Mouse (Mus musculus) testis, postnatal 10 days (tissue): ENCODE data around the gene Zar1.
"Not testable (repeated sequence)": the region's sequence is repeated elsewhere in the genome, so short reads cannot be mapped to it uniquely, and the experiment has no call there.

Source experiments
- DNase-seq: peaks from one replicate; pipeline ENCODE4 v3.0.0; 2021; ENCODE audit warnings: low spot score

Gene Zar1

DNA sequence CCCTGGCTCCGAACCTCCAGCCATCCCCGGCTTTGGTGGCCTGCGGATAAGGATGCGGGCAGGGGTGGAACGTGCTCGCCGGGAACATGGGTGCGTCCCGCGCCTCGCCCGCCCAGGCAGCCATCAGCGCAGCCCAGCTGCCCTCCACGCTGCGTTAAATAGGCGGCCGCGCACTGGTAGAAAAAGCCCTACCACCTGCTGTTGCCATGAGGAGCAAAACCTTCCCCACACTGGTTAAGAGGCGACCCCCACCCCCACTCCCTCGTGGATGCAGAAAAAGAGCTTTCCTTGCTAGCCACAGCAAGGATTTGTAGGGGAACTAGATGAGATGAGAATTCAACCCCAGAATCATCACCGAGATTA lies at the start of gene Zar1:
TSS of gene Zar1 (minus strand) at position 285 of the 363 bp plus-strand sequence.
- not testable (repeated sequence) for DNase-seq

DNA sequence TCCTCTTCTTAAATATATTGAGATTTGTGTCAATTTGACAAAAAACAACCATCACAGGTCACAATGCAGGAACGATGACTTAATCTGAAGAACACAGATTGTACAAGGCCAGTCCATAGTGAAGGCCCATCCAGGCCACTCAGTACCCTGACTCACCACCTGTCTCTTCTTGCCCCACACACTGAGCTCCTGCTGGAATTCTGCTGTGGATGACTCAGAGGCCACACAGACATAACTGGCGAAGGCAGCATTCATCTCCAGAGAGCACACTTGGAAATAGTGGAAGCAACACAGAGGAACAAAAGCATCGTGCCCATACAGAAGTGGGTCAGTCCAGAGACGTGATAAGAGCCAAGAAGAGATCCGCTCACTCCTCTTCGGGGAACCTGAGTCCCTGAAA lies 49.0 kb upstream of the Zar1 start:
- no peak for DNase-seq

DNA sequence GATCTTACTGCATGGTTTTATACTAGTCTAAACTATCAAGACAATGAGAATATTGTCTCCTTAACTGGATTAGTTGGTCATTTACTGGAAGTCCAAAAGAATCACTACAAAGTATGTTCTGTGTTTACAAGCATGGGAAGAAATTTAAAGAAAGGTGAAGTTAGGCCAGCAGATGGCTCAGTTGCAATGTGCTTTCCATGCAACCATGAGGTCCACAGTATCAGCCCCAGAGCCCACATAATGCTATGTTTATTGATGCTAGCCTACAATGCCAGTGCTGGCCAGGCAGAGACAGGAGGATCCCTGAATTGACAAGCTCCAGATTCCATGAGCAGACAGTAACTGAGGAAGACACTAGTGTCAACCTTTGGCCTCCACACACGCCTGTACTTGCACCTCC lies 40.0 kb upstream of the Zar1 start:
- no peak for DNase-seq

DNA sequence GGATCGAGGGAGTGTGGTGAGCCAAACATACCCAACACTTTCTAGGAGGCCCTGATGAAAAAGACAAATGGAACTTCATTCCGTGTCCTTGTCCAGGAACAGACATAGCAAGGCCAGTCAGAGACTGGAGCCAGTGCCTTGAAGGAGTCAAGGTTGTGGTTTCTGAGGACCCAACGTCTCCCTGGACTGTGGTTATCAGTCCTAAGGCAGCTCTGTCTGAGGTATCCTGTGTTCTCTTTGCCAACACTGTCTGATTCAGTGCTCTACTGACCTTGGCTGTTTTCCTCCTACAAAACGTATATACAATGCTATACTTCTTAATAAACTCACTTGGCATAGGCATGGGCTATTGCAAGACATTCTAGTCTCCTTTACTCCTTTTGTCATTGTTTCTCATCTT lies 36.4 kb upstream of the Zar1 start:
- no peak for DNase-seq

DNA sequence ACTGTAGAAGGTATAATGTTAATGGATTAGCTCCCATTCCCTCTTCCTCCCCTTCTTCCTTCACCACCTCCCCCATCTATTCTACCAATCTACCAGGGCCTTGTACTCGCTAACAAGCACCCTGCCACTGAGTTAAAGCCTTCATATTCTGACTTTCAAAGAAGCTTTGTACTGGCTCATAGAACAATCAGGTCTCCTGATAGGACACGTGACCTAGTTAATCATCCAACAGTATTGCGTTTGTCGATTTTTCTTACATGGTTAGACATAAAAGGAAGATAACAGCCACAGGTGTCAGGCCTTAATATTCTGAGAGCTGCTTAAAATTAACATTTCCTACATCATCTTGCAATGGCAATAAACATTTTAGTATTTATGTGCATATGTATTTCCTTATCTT lies 22.1 kb upstream of the Zar1 start:
- no peak for DNase-seq

DNA sequence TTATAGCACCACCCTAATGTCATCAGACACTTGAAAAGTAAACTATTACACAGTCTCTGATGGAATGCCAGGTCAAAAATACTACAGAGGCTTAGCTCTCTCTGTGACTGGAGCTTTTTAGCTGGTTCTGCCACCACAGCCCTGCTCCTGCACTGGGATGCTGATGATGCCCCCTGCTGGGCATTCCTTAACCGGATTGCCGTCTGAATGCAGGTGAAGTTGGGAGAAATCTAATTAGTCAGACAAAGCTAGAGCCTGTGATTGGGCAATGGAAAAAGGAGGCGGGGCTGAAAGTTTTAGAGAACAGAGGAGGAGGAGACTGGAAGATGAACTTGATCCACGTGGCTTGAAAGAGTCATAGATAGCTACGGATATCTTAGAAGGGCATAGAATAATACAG lies 20.0 kb upstream of the Zar1 start:
- DNase-seq: peak; percentile 73

DNA sequence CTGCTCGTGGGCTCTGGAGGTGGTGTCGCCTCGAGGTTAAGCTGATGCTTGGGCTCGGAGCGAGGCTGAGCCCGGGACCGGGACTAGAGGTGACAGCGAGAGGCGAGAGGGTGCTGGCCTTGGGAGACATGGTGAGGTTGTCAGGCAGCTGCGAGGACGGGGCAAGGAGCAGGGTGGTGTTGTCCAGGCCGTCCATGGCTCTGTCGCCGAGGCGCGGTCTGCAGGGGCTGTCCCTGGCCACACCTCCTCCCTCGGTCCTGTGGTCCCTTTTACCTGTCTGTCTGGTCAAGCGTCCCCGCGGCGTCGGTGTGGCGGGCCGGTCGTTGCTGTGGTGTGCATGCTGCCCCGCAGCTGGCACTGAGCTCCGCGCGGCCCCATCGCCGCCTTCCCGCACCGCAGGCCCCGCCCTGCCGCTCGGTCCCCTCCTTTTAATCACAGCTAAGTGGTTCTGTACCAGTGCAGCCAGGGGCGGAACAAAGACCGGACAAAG lies 6.2 kb upstream of the Zar1 start, which contains the start of gene Gm5868:
TSS of gene Gm5868 (minus strand) at position 360 of the 490 bp plus-strand sequence.
- no peak for DNase-seq

DNA sequence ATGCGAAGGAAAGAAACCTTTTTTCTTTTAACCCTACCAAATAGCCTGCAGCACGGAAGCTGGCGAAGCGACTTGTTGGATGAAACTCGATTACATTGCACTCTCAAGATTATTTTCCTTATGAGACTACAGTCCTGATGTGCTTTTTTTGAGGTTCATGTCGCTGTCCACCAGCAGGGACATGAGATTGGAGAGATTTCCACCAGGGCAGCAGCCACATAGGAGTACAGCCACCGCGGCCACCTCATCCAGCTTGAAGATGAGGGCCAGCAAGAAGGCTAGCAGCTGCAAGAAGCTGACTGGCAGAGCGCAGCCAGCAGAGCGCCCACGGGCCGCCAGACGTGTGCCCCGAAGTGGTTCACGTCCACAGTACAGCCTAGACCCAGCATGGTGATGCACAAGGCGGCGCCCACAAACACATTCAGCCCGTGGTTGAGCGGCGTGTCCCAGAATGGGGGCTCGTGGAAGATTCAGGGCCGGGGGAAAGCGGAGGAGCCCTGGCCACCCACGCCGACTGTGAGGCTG lies 5.7 kb upstream of the Zar1 start:
- DNase-seq: not testable (repeated sequence)

DNA sequence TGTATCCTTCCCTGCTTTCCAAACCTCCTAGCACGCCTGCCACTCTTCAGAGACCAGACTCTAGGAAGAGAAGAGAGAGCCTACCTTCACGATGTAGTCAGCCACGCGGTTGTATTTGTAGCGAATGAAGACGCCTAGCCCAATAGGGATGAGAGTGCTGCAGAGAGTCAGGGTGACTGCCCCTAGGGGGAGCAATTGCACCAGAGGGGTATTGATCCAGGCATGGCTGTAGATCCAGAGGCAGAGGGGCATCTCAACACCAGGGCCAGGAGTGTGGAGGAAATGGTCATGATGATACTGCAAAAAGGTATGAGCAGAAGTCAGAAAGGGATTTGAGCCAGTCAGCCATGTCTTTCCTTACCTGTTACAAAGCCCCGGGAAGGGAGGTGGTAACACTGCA lies 5.1 kb upstream of the Zar1 start:
- not testable (repeated sequence) for DNase-seq

DNA sequence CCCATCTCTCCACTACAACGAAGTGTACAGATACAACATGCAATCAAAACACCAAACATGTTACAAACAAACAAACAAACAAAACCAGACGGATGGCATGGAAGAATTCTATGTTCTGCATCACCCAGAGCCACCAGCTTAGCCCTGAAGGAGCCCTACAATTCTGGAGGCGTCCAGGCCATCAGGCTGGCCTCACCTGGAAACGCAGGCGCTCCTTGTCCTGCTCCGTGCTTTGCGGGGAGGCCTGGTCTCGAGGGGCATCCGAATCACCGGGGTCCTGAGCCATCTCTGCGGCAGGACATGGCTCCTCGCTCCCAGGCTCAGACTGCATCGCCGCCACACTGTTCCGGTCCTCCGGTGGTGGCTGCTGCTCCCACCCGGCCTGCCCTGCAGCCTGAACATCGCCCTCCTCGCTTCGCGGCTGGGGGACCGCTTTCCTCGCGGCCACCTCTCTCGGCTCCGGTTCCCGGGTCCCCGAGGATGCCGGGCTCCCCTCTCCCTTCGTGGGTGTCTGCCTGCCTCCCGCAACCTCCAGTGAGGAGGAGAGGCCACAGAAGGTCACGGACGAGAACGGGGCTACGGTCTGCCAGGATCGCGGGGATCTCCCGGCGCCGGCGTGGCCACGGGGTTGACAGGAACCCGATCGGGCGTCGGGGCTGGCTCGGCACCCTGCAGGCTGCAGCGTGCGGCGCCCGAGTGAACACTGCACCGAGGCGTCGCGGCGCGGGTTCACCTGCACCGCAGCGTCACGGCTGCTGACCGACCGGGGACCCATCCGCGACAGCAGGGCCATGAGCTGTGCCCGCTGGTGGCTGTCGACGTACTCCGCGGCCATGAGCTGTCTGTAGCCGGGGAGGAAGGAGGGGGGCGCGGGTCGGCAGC lies 725 bp downstream of the Zar1 start:
- DNase-seq: peak; percentile 49

DNA sequence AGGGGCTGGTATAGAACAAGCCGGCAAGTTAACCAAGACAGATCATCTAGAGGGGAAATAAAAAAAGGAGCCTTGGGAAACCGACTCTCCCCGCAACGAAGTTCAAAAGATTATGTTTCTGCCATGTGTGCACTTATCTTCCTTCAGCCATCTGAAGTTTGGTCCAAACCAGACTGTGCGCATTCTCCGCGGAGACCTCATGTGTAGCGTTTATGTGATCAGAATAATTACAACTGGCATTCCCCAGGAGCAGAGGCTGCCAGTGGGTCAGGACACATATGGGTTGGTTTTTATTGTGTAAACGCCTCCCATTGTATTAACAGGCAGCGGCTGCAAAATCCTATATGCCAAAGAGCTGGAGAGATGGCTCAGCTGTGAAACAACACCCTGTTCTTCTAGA lies 1.5 kb downstream of the Zar1 start:
- not testable (repeated sequence) for DNase-seq

DNA sequence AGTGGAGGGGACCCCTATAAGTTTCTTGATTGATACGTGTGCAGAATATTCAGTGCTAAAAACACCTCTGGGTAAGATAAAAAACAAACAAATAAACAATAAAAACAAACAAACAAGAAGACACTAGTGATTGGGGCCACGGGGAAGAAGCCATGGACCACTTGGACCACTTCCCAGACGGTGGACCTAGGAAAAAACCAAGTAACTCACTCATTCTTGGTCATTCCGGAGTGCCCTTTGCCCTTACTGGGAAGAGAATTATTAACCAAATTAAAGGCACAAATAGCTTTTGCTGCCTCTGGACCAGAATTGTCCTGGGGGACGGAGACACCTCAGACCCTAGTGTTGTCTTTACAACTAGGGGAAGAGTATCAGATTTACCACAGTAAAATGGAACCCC lies 15.4 kb downstream of the Zar1 start:
- no peak for DNase-seq

DNA sequence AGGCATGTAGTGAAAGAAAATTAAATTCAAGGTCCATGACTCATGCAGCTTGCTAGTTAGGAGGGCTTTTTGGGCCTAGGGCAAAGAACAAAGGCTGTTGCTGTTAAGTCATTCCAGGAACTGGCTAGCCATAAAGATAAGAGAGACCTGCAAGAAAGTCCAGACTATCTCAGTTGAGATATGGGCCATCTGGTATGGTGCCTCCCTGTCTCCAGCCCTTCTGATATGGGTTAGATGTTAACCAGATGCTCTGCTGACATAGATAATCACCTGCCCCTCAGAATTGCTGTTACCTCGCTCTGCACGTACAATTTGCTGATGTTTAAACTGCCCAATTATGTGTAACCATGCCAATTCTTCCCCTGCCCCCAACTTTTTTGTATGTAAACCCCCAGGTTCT lies 17.9 kb downstream of the Zar1 start:
- not testable (repeated sequence) for DNase-seq

DNA sequence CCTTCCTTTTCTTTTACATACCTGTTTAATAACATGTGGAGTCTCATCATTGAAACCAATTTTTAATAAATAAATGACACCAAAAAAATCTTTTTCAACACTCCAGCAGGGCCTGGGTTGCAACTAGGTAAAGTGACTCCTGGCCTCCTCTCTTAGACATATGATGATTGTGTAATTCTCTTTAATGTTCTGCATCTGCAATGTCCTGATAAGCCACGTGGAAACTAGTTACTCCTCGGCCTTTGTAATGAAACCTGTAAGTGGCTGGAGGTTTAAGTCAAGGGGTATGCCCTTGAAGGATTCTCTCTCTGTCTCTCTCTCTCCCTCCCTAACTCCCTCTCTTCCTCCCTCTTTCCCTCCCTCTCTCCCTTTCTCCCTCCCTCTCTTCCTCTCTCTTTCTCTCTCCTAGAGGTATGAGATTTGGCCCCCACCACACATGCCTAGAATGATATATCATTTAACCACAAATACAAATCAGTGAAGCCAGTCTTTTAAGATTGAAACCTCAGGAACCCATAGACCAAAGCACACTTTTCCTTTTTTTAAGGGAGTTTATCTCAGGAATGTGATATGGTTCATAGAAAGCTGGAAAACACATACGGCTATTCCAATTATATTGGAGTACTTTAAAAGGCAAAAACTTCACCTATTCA lies 20.0 kb downstream of the Zar1 start:
- DNase-seq: no peak

DNA sequence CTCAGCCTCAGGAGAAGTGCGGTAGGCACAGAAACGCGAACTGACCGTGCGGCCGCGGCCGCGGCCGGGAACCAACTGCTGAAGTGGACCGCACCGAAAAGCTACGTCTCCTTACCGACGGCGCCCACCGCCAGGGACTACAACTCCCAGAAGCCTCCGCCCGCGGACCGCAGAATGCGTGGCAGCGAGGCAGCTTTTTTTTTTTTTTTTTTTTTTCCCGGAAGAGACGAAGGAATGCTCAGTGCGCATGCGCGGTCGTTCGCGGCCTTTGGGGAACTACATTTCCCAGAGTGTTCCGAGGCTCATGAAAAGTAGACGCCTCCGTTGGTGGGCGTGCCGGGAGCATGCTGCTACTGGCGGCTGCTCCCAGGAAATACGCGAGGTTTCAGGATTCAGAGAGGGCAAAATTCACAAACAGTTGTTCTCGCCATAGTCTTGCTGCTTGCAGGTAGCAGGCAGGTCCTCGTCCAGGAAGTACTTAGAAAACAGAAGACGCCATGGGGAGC lies 21.5 kb downstream of the Zar1 start, which contains the start of gene Nfxl1:
TSS of gene Nfxl1 (minus strand) at position 141 of the 506 bp plus-strand sequence.
- DNase-seq: peak; percentile 98

DNA sequence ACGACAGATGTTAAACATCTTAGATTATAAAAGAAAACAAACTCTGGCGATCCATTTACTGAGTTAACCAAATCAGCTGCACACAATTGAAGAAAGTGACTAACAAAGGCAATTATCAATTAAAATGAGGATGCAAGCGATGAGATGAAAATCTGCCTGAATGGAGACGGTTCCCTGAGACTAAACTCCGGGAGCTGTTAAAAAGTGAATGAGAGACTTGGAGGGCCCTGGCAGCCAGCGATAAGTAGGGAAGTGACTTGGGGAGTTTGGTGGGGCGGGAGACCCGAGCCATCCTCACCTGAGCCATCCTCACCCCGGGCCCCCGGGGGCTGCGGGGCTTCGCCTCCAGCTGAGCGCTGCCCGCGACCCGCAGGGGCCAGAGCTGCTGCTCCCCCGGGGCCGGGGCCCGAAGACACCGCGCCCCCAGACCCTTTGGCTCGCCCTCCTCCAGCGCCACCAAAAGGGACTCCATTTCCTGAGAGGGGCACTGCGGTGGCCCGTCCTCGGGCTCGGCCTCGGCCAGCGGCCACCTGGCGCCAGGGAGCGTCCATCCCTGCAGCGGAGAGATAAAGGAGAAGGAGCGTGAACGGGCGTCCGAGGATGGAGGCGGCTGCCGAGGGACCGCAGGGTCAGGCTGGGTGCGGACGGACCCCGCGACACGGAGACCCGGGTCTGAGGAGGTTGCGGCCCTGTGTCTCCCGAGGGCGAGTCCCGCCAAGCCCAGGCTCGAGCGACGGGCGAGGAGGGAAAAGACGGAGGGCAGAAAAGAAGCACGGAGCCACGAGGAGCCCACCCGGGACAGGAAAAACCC lies 22.1 kb downstream of the Zar1 start:
- DNase-seq: peak; percentile 68

DNA sequence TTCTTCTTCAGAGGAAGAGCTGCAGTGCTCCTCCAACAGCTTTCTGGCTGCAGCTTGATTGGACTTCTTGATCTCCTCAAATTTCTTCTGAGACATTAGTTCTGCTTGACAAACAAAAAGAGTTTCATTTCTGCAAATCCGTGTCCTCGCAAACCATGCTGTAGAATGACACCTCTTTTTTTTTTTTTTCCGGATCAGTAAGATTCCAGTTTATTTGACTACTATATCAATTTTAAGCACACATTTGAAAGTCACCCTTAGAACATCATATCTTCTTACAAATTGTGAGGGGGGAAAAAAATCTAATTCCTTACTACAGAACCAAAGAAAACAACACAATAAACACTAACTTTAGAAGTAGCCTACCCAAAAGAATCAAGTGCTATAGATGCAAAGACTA lies 24.8 kb downstream of the Zar1 start:
- DNase-seq: no peak

DNA sequence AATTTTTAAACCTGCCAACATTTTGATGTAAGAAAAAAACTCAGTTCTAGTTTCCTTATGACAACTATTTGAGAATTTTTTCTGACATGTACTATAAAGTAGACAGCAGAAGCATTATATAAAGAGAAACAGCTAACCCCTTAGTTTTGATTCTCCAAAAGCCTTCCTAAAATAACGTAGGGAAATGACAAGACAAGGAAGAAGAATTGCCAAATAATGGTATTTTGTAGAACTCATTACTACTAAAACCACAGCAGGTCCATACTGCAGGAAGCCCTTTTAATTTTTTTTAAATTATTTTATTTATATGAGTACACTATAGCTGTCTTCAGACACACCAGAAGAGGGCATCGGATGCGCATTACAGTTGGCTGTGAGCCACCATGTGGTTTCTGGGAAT lies 29.8 kb downstream of the Zar1 start:
- DNase-seq: no peak

DNA sequence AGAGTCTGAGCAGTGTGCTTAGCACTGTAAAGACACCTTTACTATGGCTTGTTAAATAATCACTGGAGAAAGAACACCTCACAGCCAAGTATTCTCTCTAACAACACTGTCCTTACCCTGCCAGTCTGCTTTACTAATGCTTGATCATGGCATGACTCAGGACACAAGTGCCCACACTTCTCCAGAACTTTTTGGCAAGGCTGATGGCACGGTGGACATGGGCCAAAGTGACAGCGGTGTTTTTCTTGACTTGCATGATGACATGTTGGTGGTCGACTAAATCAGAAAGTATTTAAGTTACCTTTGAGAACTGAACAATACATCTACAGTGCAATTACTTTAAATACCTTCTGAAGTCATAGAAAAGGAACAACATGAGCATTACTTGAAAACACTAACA lies 52.2 kb downstream of the Zar1 start:
- DNase-seq: no peak
